Mouse (Mus musculus) limb, embryonic 15.5 days (tissue): ENCODE measurements around the gene Babam2. TPM values are rescaled to one million over a fixed set of nuclear protein-coding genes. Genes with fewer than 3 reads are reported as not detected.

Source experiments
- ATAC-seq: fragments of 200-750 bp; cut with Nextera tagmentation; 2 replicates; pipeline ENCODE4 v1.8.0; 2017; ENCODE audit warnings: low read depth, moderate TSS enrichment; ENCODE audit not compliant: insufficient number of reproducible peaks, low FRiP score, low TSS enrichment
- H3K27ac ChIP-seq: fragments of 300-500 bp; sonication (generic); 2 replicates; pipeline ENCODE4 v1.5.1; 2015; ENCODE audit warnings: moderate library complexity, mild to moderate bottlenecking, inconsistent platforms
- H3K27me3 ChIP-seq: fragments of 300-500 bp; sonication (generic); 2 replicates; pipeline ENCODE4 v1.6.1; 2015; ENCODE audit warnings: inconsistent platforms
- H3K36me3 ChIP-seq: fragments of 300-500 bp; sonication (generic); 2 replicates; pipeline ENCODE4 v1.6.1; 2015; ENCODE audit warnings: inconsistent platforms
- H3K4me1 ChIP-seq: fragments of 300-500 bp; sonication (generic); 2 replicates; pipeline ENCODE4 v1.6.1; 2015; ENCODE audit warnings: inconsistent platforms
- H3K4me2 ChIP-seq: fragments of 300-500 bp; sonication (generic); 2 replicates; pipeline ENCODE4 v1.6.1; 2015; ENCODE audit warnings: mild to moderate bottlenecking, inconsistent platforms
- H3K4me3 ChIP-seq: fragments of 300-500 bp; sonication (generic); 2 replicates; pipeline ENCODE4 v1.5.1; 2015; ENCODE audit warnings: mild to moderate bottlenecking, inconsistent platforms
- H3K9ac ChIP-seq: fragments of 300-500 bp; sonication (generic); 2 replicates; pipeline ENCODE4 v1.6.1; 2015; ENCODE audit warnings: inconsistent platforms
- H3K9me3 ChIP-seq: fragments of 300-500 bp; sonication (generic); 2 replicates; pipeline ENCODE4 v1.6.1; 2016; ENCODE audit warnings: inconsistent platforms
- WGBS: fragments of 180-500 bp; shearing (Covaris S2); methylation state at CpG from one replicate; pipeline ENCODE4 v1.1.7; 2015; 5-methylcytosine and 5-hydroxymethylcytosine counted together
- polyA plus RNA-seq: library from polyadenylated mRNA; unstranded; fragments of >200 nt; fragmentation: Nextera tagmentation; extraction: Ambion mirVana; gene quantifications from 2 replicates; pipeline ENCODE4 v1.2.1, GENCODE M21; 2015

The Babam2 gene
- polyA plus RNA-seq, 1 experiment from 2014 or later: 50.5 TPM

DNA sequence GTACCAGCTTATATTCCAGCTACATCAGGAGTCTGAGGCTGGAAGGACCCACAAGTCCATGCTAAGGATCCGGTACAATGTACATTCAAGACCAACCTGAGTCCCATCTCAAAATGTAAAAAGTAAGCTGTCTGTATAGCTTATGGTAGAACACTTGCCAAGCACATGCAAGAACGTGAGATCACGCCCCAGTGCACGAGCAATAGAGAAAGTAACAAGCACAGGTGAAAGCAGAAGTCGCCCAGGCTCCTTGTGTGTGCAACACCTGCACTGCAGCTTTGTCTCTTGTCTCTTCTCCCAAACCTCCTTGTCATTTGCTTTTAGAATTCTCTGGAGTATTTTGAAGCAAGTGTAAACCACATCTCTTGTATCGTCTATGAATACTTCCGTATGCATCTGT is 317.3 kb downstream of the Babam2 start:
- Histone ChIP-seq H3K4me1 (no peaks in the 10 kb centered on the region), H3K9ac (no peak overlapping the region), H3K36me3 (no peaks in the 10 kb centered on the region), H3K4me3 (no peak overlapping the region), H3K27me3 (no peaks in the 10 kb centered on the region), H3K4me2 (no peak overlapping the region), H3K27ac (no peak overlapping the region), H3K9me3 (no peaks in the 10 kb centered on the region)
- WGBS: 84% methylated on average over 7 of the region's 7 CpGs
- ATAC-seq: no peak

DNA sequence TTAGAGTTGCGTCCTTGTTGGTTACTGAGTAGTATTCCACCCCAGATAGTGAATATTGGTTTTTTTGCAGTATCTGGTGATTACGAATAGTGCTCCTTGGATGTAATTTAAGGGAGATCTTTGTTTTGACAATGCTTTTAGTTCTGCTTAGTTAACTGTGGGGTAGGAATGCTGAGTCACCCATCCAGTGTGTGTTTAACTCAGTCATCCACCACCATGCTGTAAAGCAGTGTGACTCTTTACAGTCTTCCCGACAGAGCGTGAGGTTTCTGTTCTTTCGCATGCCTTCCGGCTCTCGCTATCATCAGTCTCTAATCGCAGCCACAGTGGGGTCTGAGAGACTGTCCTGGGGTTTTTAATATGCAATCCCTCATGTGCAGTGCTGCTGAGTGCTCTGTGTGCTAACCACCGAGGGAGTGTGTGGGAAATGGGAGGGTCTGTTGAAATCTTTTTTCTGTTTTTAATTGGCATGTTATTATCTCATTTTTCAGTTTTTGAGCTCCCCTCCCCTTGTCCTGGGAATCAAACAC is 318.5 kb downstream of the Babam2 start:
- no peak for ATAC-seq
- Histone ChIP-seq H3K9ac (no peak overlapping the region), H3K27me3 (no peaks in the 10 kb centered on the region), H3K9me3 (no peaks in the 10 kb centered on the region), H3K4me3 (no peak overlapping the region), H3K27ac (no peak overlapping the region), H3K36me3 (no peaks in the 10 kb centered on the region), H3K4me2 (no peak overlapping the region), H3K4me1 (no peaks in the 10 kb centered on the region)
- 66% methylated on average over 9 of the region's 9 CpGs for WGBS

DNA sequence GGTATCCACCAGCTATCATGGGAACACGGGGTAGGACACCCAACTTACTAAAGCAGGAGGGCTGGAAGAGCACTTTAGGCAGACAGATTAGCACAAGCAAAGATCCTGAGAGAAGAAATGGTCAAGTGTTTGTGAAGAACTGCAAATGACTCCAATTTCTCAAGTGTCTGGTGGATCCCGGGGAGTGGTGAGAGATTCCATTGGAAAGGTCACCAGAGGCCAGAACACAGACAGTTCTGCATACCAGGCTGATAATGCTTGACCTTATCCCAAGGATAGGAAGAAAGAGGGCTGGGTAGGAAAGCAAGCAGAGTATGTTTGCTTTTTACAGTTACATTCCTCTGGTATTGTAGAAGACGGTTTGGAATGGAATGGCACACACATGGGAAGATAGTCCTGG is 320.2 kb downstream of the Babam2 start:
- WGBS: 79% methylated on average over 3 of the region's 3 CpGs
- H3K9ac ChIP-seq: no peak overlapping the region

DNA sequence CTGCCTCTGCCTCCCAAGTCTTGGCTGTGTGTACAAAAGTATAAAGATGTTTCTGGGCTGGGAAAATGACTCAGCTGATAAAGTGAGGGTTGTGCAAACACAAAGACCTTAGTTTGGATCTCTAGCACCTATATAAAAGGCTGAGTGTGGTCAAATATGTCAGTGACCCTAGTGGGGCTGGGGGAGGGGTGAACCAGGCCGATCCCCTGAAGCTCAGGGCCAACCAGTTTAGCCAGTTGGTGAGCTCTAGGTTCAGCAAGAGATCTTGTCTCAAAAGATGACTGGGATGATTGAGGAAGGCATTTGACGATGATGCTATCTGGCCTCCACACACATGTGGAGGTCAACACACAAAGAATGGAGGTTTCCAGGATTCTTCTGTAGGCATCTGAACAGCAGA is 320.8 kb downstream of the Babam2 start:
- no peak overlapping the region for H3K9ac ChIP-seq
- H3K4me3 ChIP-seq: no peak overlapping the region
- no peak for ATAC-seq
- no peak overlapping the region for H3K4me2 ChIP-seq
- no peaks in the 10 kb centered on the region for H3K27me3 ChIP-seq
- no peaks in the 10 kb centered on the region for H3K36me3 ChIP-seq
- no peak overlapping the region for H3K27ac ChIP-seq
- H3K9me3 ChIP-seq: no peaks in the 10 kb centered on the region
- WGBS: 88% methylated on average over 2 of the region's 2 CpGs
- H3K4me1 ChIP-seq: no peaks in the 10 kb centered on the region

More for the DNA sequence above, 320.2 kb downstream of the Babam2 start:
- ATAC-seq: no peak
- no peaks in the 10 kb centered on the region for H3K36me3 ChIP-seq
- H3K4me1 ChIP-seq: no peaks in the 10 kb centered on the region
- H3K4me2 ChIP-seq: no peak overlapping the region
- H3K27ac ChIP-seq: no peak overlapping the region
- no peaks in the 10 kb centered on the region for H3K9me3 ChIP-seq
- H3K4me3 ChIP-seq: no peak overlapping the region
- no peaks in the 10 kb centered on the region for H3K27me3 ChIP-seq

GRCm38 (mm10) chr5:32029834-32030433 is 332.4 kb downstream of the Babam2 start:
- no peaks in the 10 kb centered on the region for H3K9me3 ChIP-seq
- H3K4me1 ChIP-seq: no peaks in the 10 kb centered on the region
- H3K27ac ChIP-seq: no peak overlapping the region
- ATAC-seq: no peak
- H3K27me3 ChIP-seq: no peaks in the 10 kb centered on the region
- 82% methylated on average over 3 of the region's 3 CpGs for WGBS
- H3K36me3 ChIP-seq: no peaks in the 10 kb centered on the region
- no peak overlapping the region for H3K4me2 ChIP-seq
- H3K4me3 ChIP-seq: no peak overlapping the region
- no peak overlapping the region for H3K9ac ChIP-seq

DNA sequence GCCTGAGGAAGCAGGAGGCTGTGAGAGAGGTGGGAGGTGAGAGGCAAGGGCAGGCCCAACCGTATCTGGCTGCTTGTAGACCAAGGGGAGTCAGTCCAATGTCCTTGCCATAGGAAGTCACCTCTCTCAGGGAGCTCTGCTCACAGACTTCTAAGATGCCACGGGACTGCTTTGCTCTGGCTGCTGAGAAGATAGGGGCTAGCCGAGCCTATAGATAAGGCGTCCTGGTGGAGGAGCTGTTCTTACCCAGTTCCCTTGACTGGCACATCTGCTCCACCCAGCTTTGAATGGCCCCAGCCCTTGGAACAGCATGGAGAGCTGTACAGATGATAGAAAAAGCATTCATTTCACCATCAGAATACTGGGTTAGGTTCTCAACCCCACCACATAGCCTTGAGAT is 335.7 kb downstream of the Babam2 start:
- H3K36me3 ChIP-seq: no peaks in the 10 kb centered on the region
- ATAC-seq: no peak
- H3K27me3 ChIP-seq: no peaks in the 10 kb centered on the region
- H3K9me3 ChIP-seq: no peaks in the 10 kb centered on the region
- no peak overlapping the region for H3K4me2 ChIP-seq
- no peak overlapping the region for H3K27ac ChIP-seq
- WGBS: 73% methylated on average over 4 of the region's 4 CpGs
- H3K4me1 ChIP-seq: no peaks in the 10 kb centered on the region
- H3K4me3 ChIP-seq: no peak overlapping the region
- no peak overlapping the region for H3K9ac ChIP-seq

DNA sequence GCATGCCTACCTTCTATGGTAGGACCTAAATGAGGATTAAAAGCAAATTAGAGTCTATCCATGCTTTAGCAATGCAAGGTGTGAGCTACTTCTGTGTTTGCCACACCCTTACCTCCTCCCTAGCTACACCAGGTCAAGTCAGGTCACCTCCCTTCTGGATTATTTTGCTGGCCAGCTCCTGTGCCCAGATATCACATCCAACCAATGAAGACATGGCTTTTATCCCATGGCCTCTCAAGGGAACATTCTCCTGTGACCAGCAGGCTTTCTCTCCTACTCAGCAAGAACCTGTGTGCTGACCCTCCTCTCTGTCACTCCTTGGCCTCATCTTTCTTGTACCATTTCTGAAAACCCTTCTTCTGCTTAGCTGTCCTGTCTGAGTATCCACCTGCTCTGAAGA is 336.1 kb downstream of the Babam2 start:
- Histone ChIP-seq H3K4me1 (no peaks in the 10 kb centered on the region), H3K9me3 (no peaks in the 10 kb centered on the region), H3K9ac (no peak overlapping the region), H3K27me3 (no peaks in the 10 kb centered on the region), H3K4me3 (no peak overlapping the region), H3K36me3 (no peaks in the 10 kb centered on the region), H3K27ac (no peak overlapping the region), H3K4me2 (no peak overlapping the region)
- no peak for ATAC-seq

DNA sequence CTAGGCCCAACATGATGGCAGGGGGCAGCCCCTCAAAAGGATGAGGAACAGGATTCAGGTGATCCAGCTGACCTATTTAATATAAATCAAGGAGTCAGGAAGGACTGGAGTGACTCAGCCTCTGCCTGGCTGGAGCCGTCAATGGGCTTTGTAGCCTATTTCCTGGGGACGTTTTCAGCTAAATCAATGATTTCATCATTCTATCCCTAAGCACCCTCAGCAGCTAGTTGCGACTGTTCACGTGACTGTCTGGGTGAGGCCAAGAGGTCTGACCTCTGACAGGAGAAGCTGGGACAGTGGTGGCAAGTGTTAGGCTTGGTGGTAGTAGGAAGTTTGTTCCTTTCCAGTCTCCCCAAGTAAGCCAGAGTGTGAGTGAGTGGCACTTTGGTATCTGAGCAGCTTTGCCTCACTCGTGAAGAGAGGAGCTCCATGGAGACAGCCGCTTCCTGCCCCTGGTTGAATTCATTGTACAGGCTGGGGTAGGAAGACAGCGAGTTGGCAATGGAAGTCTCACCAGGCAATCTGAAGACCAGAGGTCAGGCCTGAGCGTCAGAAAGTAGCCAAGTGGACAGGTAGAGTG is 337.1 kb downstream of the Babam2 start:
- 76% methylated on average over 8 of the region's 8 CpGs for WGBS
- H3K4me2 ChIP-seq: no peak overlapping the region
- H3K27ac ChIP-seq: no peak overlapping the region
- no peaks in the 10 kb centered on the region for H3K9me3 ChIP-seq
- H3K4me1 ChIP-seq: no peaks in the 10 kb centered on the region
- no peak for ATAC-seq
- no peaks in the 10 kb centered on the region for H3K36me3 ChIP-seq
- no peaks in the 10 kb centered on the region for H3K27me3 ChIP-seq
- no peak overlapping the region for H3K9ac ChIP-seq
- no peak overlapping the region for H3K4me3 ChIP-seq

- H3K27me3 ChIP-seq: no peaks in the 10 kb centered on the region
- H3K9ac ChIP-seq: no peak overlapping the region
- H3K4me2 ChIP-seq: no peak overlapping the region
- ATAC-seq: no peak
- H3K9me3 ChIP-seq: no peaks in the 10 kb centered on the region
- H3K27ac ChIP-seq: no peak overlapping the region
- 57% methylated on average over 7 of the region's 7 CpGs for WGBS
- no peak overlapping the region for H3K4me3 ChIP-seq
- no peaks in the 10 kb centered on the region for H3K4me1 ChIP-seq
- no peaks in the 10 kb centered on the region for H3K36me3 ChIP-seq
Observed at GRCm38 (mm10) chr5:32035721-32036320, 338.3 kb downstream of the Babam2 start.

DNA sequence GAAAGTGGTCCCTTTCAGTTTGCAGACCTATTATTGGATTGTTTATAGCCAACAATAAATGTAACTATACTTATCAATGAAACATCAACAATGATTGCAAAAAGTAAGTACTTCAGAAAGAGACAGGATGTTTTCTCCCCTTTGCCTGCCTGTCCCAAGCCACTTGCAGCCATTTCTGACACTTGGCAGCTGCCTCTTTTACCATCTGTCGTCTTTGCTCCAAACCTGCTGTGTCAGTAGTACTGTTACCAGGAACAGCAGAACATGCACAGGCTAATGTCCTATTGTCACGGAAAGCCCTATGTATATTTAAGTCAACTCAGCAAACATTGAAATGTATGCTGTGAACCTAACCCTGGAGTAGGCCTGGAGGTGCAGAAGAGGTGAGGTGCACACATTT is 339.4 kb downstream of the Babam2 start:
- Histone ChIP-seq H3K36me3 (no peaks in the 10 kb centered on the region), H3K9me3 (no peaks in the 10 kb centered on the region), H3K27ac (no peak overlapping the region), H3K27me3 (no peaks in the 10 kb centered on the region), H3K4me2 (no peak overlapping the region), H3K4me3 (no peak overlapping the region), H3K9ac (no peak overlapping the region), H3K4me1 (no peaks in the 10 kb centered on the region)
- WGBS: 55% methylated on average over 2 of the region's 2 CpGs
- ATAC-seq: no peak

- Histone ChIP-seq H3K36me3 (no peaks in the 10 kb centered on the region), H3K27ac (no peak overlapping the region), H3K4me2 (no peak overlapping the region), H3K9ac (no peak overlapping the region), H3K27me3 (no peaks in the 10 kb centered on the region), H3K4me3 (no peak overlapping the region), H3K4me1 (no peaks in the 10 kb centered on the region), H3K9me3 (no peaks in the 10 kb centered on the region)
- 78% methylated on average over 4 of the region's 4 CpGs for WGBS
- no peak for ATAC-seq
Observed at GRCm38 (mm10) chr5:32037546-32037945, 340.1 kb downstream of the Babam2 start.

DNA sequence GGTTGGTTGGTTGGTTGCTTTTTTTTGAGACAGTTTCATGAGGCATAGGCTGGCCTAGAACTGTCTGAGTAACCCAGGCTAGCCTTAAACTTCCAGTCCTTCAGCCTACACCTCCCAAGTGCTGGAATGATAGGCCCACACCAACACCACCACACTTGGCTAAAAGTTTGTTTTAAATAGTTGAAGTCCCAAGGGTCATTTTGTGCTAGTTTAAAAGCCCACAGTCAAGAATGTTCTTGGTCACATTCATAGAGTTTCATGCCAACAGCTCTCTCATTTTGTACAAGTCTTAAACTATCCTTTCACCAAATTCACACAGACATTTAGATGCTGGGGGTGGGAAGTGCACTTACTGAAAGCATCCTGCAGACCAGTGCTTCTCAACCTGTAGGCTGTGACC is 341.5 kb downstream of the Babam2 start:
- no peak overlapping the region for H3K9ac ChIP-seq
- no peak for ATAC-seq

More for the DNA sequence above, 341.5 kb downstream of the Babam2 start:
- H3K4me3 ChIP-seq: no peak overlapping the region
- H3K4me2 ChIP-seq: no peak overlapping the region
- no peak overlapping the region for H3K27ac ChIP-seq
- H3K36me3 ChIP-seq: no peaks in the 10 kb centered on the region
- H3K9me3 ChIP-seq: no peaks in the 10 kb centered on the region
- peaks cover 5% of the 10 kb centered on the region; the same call in 1 of the 2 replicates for H3K4me1 ChIP-seq
- no peaks in the 10 kb centered on the region for H3K27me3 ChIP-seq
